Mouse (Mus musculus): ENCODE data around the gene Olfr324.

Olfr324 gene

GRCm38 (mm10) chr11:58636376-58636977 lies 41.6 kb downstream of the Olfr324 start:
- DNase-seq, result peak; percentile 70 to 73

DNA sequence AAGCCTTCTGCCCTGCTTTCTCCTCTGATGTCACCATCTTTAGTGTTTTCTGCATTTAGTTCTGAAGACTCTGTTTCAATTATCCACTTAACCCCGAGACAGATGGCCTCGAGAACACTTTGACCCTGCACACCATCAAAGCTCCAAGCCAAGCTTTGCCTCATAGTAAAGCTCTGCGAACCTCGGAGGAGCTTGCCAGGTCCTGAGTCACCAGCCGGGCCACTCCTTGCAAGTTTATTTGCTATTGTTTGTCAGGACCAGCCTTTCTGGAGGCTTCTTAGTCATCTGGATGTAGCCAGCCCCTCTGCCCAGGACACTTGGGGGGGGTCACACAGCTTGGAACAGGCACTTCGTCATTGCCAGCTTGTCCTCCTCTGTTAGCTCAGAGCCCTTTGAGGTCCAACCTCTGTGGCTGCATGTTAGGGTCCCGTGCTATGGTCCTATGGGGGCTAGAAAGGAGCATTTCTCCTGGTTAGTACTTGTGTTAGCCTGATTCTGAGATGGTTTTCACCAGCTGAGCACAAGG lies 43.3 kb downstream of the Olfr324 start:
- no peak for DNase-seq

GRCm38 (mm10) chr11:58640272-58640867 lies 45.5 kb downstream of the Olfr324 start, which contains the start of gene Trim58:
TSS of gene Trim58 (plus strand) at chr11:58640465.
- DNase-seq, result no peak

- no peak for DNase-seq
These were observed 46.1 kb downstream of the Olfr324 start for GRCm38 (mm10) chr11:58641057-58641456.

DNA sequence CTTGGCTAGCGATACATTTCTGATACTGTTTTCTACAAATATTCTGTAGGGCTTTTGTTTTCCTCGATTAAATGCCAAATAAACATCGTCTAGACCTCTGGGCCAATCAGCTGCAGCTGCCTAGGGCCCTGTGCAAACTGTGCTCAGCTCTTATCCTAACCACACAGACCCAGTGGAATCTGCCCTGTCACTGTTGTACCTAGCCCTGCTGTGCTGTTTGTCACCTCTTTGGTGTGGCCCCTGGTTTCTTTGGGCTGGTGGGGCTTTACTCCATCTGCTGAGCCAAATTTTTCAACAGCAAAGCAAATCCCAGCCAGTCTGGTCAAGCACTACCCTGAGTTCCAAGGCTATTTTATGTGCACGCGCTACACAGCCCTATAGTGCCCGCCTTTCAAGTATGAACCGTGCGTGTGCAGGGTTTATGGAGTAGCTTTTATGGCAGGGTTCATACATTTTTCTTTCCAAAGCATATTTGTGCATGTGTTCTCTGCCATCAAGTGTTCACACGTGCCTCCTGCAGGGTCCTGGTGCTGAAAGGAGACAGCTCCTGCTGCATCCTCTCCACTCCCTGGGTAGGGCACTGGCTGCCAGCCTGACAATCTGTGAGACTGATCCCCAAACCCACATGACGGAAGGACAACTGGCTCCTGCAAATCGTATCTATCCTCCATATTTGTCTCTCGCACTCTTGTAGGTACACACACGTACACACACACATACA lies 46.9 kb downstream of the Olfr324 start:
- no peak for DNase-seq

GRCm38 (mm10) chr11:58643350-58643749 lies 48.4 kb downstream of the Olfr324 start:
- peak; percentile 70 to 74 for DNase-seq
